Mouse (Mus musculus): ENCODE results near the gene Ptpn21. TPM values are rescaled to one million over a fixed set of nuclear protein-coding genes. Genes with fewer than 3 reads are reported as not detected.

Gene Ptpn21
- polyA plus RNA-seq, 1 experiment from 2014 or later = 8.4 TPM

DNA sequence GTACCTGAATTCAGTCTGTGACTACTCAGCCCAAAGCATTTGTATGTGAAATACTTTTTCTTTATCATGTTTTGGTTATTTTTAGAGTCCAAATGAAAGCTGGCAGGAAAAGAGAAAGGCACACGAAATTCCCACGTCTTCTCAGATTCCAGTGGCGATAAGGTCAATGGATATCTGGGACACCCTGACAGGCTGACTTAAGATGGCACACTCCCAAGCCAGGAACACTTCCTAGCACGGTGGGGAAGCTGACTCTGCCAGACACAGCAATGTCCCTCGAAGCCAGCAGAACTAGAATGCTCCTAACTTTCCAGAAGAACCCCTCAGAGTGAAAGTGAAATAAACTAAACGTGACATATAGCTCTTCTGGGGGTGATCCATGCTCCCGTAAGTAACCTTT, 10.0 kb downstream of the Ptpn21 start:
- ATAC-seq (ENCODE audit: low FRiP score) (no peak), DNase-seq (ENCODE audit: low spot score, missing footprints) (no peak)
- Histone ChIP-seq H3K27ac (ENCODE audit: low read depth, low read length) (no peak overlapping the region), H3K4me2 (no peak overlapping the region), H3K4me1 (ENCODE audit: control insufficient read depth, insufficient read depth, low read length) (no peaks in the 10 kb centered on the region), H3K4me3 (ENCODE audit: low read depth, low read length) (no peak overlapping the region), H3K27me3 (ENCODE audit: control insufficient read depth, insufficient read depth, low read length) (no peaks in the 10 kb centered on the region), H3K36me3 (ENCODE audit: control insufficient read depth, insufficient read depth, low read length) (no peaks in the 10 kb centered on the region; the same call in 1 of the 2 replicates), H3K9me3 (ENCODE audit: control insufficient read depth, low read length) (no peaks in the 10 kb centered on the region), H3K9ac (ENCODE audit: low read length) (no peak overlapping the region)
- WGBS = 88% methylated on average over 7 of the region's 7 CpGs

DNA sequence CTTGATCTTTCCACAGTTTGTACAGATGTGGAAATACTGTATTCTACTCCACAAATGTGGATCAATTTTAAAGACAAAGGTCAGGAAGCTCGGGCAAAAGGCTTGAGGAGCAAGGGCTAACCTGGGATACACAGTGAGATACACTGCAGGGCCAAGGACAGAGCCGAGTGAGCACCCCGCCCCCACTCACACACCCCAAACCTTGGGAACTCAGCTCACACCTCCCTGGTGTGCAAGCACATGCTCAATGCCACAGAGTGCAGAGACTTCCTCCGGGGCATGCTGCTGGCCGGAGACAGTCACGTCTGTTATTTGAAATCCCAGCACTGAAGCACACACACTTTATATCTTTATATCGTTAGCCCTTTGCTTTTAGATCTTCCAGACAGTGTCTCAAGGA, 11.1 kb downstream of the Ptpn21 start:
- DNase-seq (ENCODE audit: low spot score, missing footprints) = no peak
- H3K27ac ChIP-seq (ENCODE audit: low read depth, low read length) = no peak overlapping the region
- 87% methylated on average over 7 of the region's 7 CpGs for whole genome bisulfite sequencing
- no peak overlapping the region for H3K4me2 ChIP-seq
- no peak for ATAC-seq (ENCODE audit: low FRiP score)
- H3K4me1 ChIP-seq (ENCODE audit: control insufficient read depth, insufficient read depth, low read length) = no peaks in the 10 kb centered on the region
- no peaks in the 10 kb centered on the region for H3K9me3 ChIP-seq (ENCODE audit: control insufficient read depth, low read length)
- no peak overlapping the region for H3K9ac ChIP-seq (ENCODE audit: low read length)
- no peaks in the 10 kb centered on the region; the same call in 1 of the 2 replicates for H3K36me3 ChIP-seq (ENCODE audit: control insufficient read depth, insufficient read depth, low read length)
- no peak overlapping the region for H3K4me3 ChIP-seq (ENCODE audit: low read depth, low read length)
- H3K27me3 ChIP-seq (ENCODE audit: control insufficient read depth, insufficient read depth, low read length) = no peaks in the 10 kb centered on the region

DNA sequence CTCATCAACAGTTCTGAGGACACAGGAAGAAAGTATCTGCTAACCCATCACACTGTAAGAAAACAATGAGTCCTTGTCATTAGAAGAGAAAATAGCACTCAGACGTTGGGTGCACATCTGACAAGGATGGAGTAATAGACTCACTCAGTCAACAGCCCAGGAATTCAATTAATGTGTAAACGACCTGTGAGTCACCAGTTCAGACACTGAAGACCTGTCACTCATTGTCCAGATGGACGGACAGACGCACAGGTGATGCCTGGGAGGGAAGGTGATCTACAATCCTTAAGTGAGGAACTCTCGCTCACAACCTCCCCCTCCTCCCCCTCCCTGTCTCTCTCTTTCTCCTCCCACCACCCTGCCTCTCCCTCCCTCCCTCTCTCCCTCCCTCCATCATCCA, 12.2 kb downstream of the Ptpn21 start:
- H3K4me3 ChIP-seq (ENCODE audit: low read depth, low read length) = no peak overlapping the region
- H3K9ac ChIP-seq (ENCODE audit: low read length) = no peak overlapping the region
- ATAC-seq (ENCODE audit: low FRiP score) = no peak
- 82% methylated on average over 5 of the region's 5 CpGs for WGBS
- no peak for DNase-seq (ENCODE audit: low spot score, missing footprints)
- H3K27ac ChIP-seq (ENCODE audit: low read depth, low read length) = no peak overlapping the region
- H3K9me3 ChIP-seq (ENCODE audit: control insufficient read depth, low read length) = no peaks in the 10 kb centered on the region
- H3K4me1 ChIP-seq (ENCODE audit: control insufficient read depth, insufficient read depth, low read length) = no peaks in the 10 kb centered on the region
- no peaks in the 10 kb centered on the region; the same call in 1 of the 2 replicates for H3K36me3 ChIP-seq (ENCODE audit: control insufficient read depth, insufficient read depth, low read length)
- no peaks in the 10 kb centered on the region for H3K27me3 ChIP-seq (ENCODE audit: control insufficient read depth, insufficient read depth, low read length)
- H3K4me2 ChIP-seq = no peak overlapping the region

DNA sequence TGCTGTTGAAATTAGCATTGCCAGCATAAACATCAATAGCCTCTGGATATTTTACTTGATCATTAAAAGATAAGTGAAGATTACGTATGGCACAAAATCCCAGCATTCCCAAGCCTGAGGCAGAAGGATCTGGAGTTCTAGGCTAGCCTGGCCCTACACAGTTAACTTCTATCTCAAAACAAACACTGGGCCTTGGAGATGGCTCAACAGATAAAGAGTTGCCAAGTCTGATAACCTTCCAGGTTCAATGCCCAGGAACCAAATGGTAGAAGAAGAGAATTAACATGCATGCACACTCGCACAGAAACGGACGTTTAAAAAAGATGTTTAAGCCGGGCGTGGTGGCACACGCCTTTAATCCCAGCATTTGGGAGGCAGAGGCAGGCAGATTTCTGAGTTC, 13.0 kb downstream of the Ptpn21 start:
- DNase-seq (ENCODE audit: low spot score, missing footprints) (no peak), ATAC-seq (ENCODE audit: low FRiP score) (no peak)
- H3K9ac ChIP-seq (ENCODE audit: low read length) = no peak overlapping the region
- no peak overlapping the region for H3K27ac ChIP-seq (ENCODE audit: low read depth, low read length)
- no peaks in the 10 kb centered on the region for H3K4me1 ChIP-seq (ENCODE audit: control insufficient read depth, insufficient read depth, low read length)
- no peak overlapping the region for H3K4me3 ChIP-seq (ENCODE audit: low read depth, low read length)
- H3K9me3 ChIP-seq (ENCODE audit: control insufficient read depth, low read length) = no peaks in the 10 kb centered on the region
- 94% methylated on average over 7 of the region's 7 CpGs for WGBS
- H3K36me3 ChIP-seq (ENCODE audit: control insufficient read depth, insufficient read depth, low read length) = no peaks in the 10 kb centered on the region; the same call in 1 of the 2 replicates
- no peaks in the 10 kb centered on the region for H3K27me3 ChIP-seq (ENCODE audit: control insufficient read depth, insufficient read depth, low read length)
- H3K4me2 ChIP-seq = no peak overlapping the region

DNA sequence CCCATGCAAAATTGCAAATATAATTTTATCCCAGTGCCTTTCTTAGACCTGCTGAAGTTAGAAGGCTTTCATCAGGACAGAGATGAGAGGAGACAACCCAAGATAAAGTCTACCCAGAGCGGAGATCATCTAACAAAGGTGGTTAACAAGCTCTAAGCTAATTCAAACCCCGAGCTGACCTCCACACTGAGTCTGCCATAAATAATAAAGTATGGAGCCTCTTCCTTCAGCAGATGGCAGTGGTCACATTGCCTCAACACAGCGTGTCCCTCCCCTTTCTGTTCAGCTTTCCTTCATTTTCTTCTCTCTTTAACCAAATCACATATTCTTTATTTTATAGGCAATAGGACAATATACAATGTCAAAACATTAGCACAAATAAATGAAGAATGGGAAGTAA, 16.2 kb downstream of the Ptpn21 start:
- no peak overlapping the region for H3K4me2 ChIP-seq
- H3K4me3 ChIP-seq (ENCODE audit: low read depth, low read length) = no peak overlapping the region
- DNase-seq (ENCODE audit: low spot score, missing footprints) (no peak), ATAC-seq (ENCODE audit: low FRiP score) (no peak)
- no peak overlapping the region for H3K27ac ChIP-seq (ENCODE audit: low read depth, low read length)
- no peak overlapping the region for H3K9ac ChIP-seq (ENCODE audit: low read length)
- no peaks in the 10 kb centered on the region for H3K9me3 ChIP-seq (ENCODE audit: control insufficient read depth, low read length)
- no peaks in the 10 kb centered on the region for H3K27me3 ChIP-seq (ENCODE audit: control insufficient read depth, insufficient read depth, low read length)
- no peaks in the 10 kb centered on the region; the same call in 1 of the 2 replicates for H3K36me3 ChIP-seq (ENCODE audit: control insufficient read depth, insufficient read depth, low read length)
- WGBS = 89% methylated on average over 3 of the region's 3 CpGs
- no peaks in the 10 kb centered on the region for H3K4me1 ChIP-seq (ENCODE audit: control insufficient read depth, insufficient read depth, low read length)

DNA sequence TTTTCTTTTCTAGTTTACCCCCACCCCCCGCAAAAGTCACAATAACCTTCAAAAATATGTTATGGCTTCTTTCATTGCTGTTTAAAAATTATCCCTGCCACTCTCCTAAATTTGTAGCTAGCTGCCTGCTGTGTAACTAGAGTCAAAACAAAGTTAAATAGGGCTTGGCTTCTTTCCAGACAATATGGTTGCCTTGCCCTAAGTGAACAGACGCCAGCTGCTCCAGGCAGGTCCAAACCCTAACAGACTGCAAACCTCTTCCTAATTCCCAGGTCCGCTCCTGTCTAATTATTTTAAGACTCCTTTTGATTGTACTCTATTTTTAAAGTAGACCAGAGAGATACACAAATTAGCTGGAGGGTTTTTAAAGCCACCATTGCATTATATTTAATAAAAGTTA, 16.6 kb downstream of the Ptpn21 start:
- Histone ChIP-seq H3K36me3 (ENCODE audit: control insufficient read depth, insufficient read depth, low read length) (no peaks in the 10 kb centered on the region; the same call in 1 of the 2 replicates), H3K27ac (ENCODE audit: low read depth, low read length) (no peak overlapping the region), H3K4me1 (ENCODE audit: control insufficient read depth, insufficient read depth, low read length) (no peaks in the 10 kb centered on the region), H3K4me3 (ENCODE audit: low read depth, low read length) (no peak overlapping the region), H3K4me2 (no peak overlapping the region), H3K9me3 (ENCODE audit: control insufficient read depth, low read length) (no peaks in the 10 kb centered on the region), H3K9ac (ENCODE audit: low read length) (no peak overlapping the region), H3K27me3 (ENCODE audit: control insufficient read depth, insufficient read depth, low read length) (no peaks in the 10 kb centered on the region)
- ATAC-seq (ENCODE audit: low FRiP score) (no peak), DNase-seq (ENCODE audit: low spot score, missing footprints) (no peak)
- 86% methylated on average over 3 of the region's 3 CpGs for WGBS

DNA sequence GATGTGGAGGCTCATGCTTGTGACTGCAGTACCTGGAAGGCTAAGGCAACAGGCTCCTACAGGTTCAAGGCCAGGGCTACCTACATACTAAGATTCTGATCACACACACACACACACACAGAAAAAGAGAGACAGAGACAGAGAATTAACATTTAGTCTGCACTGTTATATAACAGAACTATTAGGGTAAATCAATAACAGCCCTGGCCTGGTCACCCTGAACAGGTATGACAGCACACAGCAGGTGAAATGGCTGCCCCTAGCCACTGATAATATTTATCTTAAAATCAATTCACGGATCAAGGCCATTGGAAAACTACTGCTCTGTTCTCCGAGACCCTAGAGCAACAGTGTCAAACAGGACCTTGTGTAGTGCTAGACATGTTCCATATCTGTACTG, 21.1 kb downstream of the Ptpn21 start:
- Histone ChIP-seq H3K27me3 (ENCODE audit: control insufficient read depth, insufficient read depth, low read length) (no peaks in the 10 kb centered on the region), H3K9ac (ENCODE audit: low read length) (no peak overlapping the region), H3K27ac (ENCODE audit: low read depth, low read length) (no peak overlapping the region), H3K4me2 (no peak overlapping the region), H3K4me1 (ENCODE audit: control insufficient read depth, insufficient read depth, low read length) (peaks cover 10% of the 10 kb centered on the region), H3K4me3 (ENCODE audit: low read depth, low read length) (no peak overlapping the region), H3K9me3 (ENCODE audit: control insufficient read depth, low read length) (no peaks in the 10 kb centered on the region), H3K36me3 (ENCODE audit: control insufficient read depth, insufficient read depth, low read length) (no peaks in the 10 kb centered on the region)
- ATAC-seq (ENCODE audit: low FRiP score) = no peak
- no peak for DNase-seq (ENCODE audit: low spot score, missing footprints)
- WGBS = 85% methylated on average over 2 of the region's 2 CpGs

DNA sequence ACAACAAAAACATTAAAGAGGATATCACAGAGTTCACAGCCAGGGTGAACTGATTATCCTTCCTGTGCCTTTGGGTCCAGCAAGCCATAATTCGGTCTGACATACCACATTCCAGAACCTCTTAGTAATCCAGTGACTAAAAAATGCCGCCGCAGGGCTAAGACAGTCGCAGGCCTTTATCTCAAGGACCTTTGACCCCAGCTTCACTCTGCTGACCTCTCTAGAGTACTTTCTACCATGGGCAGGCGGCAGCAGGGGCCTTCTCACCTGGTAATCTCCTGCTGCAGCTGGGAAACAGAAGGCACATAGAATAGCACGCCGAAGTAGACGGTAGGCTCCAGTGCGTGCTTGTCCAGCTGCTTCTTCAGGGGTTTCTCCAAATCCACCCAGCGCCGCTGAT, 22.4 kb downstream of the Ptpn21 start:
- no peak overlapping the region for H3K4me3 ChIP-seq (ENCODE audit: low read depth, low read length)
- H3K4me1 ChIP-seq (ENCODE audit: control insufficient read depth, insufficient read depth, low read length) = peaks cover 10% of the 10 kb centered on the region
- H3K27ac ChIP-seq (ENCODE audit: low read depth, low read length) = no peak overlapping the region
- peaks cover 2% of the 10 kb centered on the region; the same call in 1 of the 2 replicates for H3K36me3 ChIP-seq (ENCODE audit: control insufficient read depth, insufficient read depth, low read length)
- H3K4me2 ChIP-seq = no peak overlapping the region
- H3K9ac ChIP-seq (ENCODE audit: low read length) = no peak overlapping the region
- no peaks in the 10 kb centered on the region for H3K9me3 ChIP-seq (ENCODE audit: control insufficient read depth, low read length)
- ATAC-seq (ENCODE audit: low FRiP score) (0 out of 2 replicates have a peak, but pooled peaks have one; percentile 48), DNase-seq (ENCODE audit: low spot score, missing footprints) (no peak)
- WGBS = 12% methylated on average over 11 of the region's 11 CpGs
- no peaks in the 10 kb centered on the region for H3K27me3 ChIP-seq (ENCODE audit: control insufficient read depth, insufficient read depth, low read length)

DNA sequence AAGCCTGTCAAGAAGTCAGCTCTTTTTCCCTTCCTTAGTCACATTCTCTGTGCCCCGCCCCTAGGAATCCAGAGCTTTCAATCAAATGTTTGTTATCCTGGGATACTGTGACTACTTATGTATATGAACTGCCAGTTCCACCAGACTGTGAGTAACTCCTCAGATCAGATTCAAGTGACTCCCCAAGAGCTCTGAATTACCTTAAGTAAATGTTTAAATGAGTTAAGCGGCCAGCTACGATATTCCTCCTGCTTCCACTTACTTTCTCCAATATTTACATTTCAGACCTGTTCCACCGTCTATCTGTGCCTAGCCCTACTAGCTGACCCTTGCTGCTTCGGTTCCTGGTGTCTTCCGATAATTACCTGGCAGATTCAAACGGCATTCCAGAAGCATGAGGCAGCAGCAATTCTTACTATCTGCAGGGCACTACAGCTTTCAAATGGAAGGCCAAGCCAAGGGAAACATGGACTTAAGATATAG, 23.5 kb downstream of the Ptpn21 start:
- H3K9me3 ChIP-seq (ENCODE audit: control insufficient read depth, low read length) = no peaks in the 10 kb centered on the region
- no peaks in the 10 kb centered on the region for H3K27me3 ChIP-seq (ENCODE audit: control insufficient read depth, insufficient read depth, low read length)
- no peak overlapping the region for H3K4me3 ChIP-seq (ENCODE audit: low read depth, low read length)
- no peak overlapping the region for H3K27ac ChIP-seq (ENCODE audit: low read depth, low read length)
- 60% methylated on average over 7 of the region's 7 CpGs for WGBS
- no peak for ATAC-seq (ENCODE audit: low FRiP score)
- peaks cover 10% of the 10 kb centered on the region for H3K4me1 ChIP-seq (ENCODE audit: control insufficient read depth, insufficient read depth, low read length)
- peaks cover 3% of the 10 kb centered on the region; the same call in 1 of the 2 replicates for H3K36me3 ChIP-seq (ENCODE audit: control insufficient read depth, insufficient read depth, low read length)
- H3K9ac ChIP-seq (ENCODE audit: low read length) = no peak overlapping the region
- DNase-seq (ENCODE audit: low spot score, missing footprints) = peak; percentile 87
- no peak overlapping the region for H3K4me2 ChIP-seq

Data from midbrain, embryonic 11.5 days (tissue).